Mouse (Mus musculus) embryonic stem cell, embryonic (primary cell): ENCODE results near the gene Nfam1.

Experiments used
- CTCF ChIA-PET, 4 experiments: fragments of 300-600 bp in 2 of 4; fragments of 350-600 bp in 2 of 4; sonication (Branson Sonifier 250); formaldehyde crosslinking; loops; one replicate each; lab custom pipeline; 2022; ENCODE audit warnings: inconsistent platforms in 2 of 4; lab: Charles Lee
- POLR2A ChIA-PET, 4 experiments: fragments of 300-600 bp in 2 of 4; fragments of 350-600 bp in 2 of 4; sonication (Branson Sonifier 250); formaldehyde crosslinking; loops; one replicate each; lab custom pipeline; 2022; ENCODE audit warnings: antibody characterized with exemption in 4 of 4, inconsistent platforms in 1 of 4; lab: Charles Lee

Gene Nfam1

DNA sequence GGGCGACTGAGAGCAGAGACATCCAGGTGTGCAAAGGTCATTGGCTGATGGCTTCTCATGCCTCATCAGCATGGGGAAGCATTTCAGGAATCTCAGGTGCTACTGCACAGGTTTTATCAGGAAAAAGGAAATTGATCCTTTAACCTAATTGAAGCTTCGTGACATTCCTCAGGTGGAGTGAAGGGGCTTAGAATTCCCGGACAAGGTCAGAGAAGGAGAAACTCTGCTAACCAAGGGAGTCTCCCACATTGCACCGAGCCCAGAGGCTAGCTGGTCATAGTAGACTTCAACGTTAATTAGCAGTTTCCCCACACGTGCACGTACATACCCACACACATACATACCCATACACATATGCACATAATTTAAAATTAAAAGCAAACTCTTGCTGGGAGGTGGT lies 13.6 kb upstream of the Nfam1 start:
- POLR2A ChIA-PET = interaction anchor here in 3 of 4 experiments (0.6 to 11.2 kb wide), 17 partner anchors 7 to 694 kb away, joined by 3 to 103 read pairs (median 7); partner anchors contain the start of genes Poldip3 (in 2 of the 3) and Nfam1 (in 1 of the 3)
- CTCF ChIA-PET = interaction anchor here in 3 of 4 experiments (0.6 to 1.4 kb wide), 5 partner anchors 9 to 242 kb away, joined by 3 to 4 read pairs (median 3); no protein-coding TSS in a partner anchor

DNA sequence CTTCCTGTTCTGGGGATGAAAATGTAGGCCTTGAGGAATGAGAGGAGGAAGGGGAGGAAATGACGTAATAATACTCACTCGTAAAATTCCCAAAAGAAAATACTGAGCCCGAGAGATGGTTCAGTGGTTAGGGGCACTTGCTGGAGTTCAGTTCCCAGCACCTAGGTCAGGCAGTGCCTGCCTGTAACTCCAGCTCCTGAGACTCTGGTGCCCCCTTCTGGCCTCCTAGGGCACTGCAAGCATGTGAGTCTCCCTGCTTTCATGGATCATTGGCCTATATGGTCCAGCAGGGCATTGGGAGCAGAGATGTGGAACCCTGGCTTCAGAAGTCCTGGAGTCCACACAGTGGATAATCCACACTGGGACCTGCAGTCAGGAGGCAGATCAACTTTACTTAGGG lies 13.2 kb upstream of the Nfam1 start:
- ChIA-PET POLR2A (interaction anchor here in 3 of 4 experiments (0.6 to 11.2 kb wide), 28 partner anchors 6 to 693 kb away, joined by 3 to 103 read pairs (median 4); partner anchors contain the start of genes Nfam1 (in 2 of the 3), Poldip3 (in 2 of the 3) and Serhl (in 1 of the 3)), CTCF (interaction anchor here in 2 of 4 experiments (0.6 to 1.5 kb wide), 6 partner anchors 10 to 753 kb away, joined by 3 to 5 read pairs (median 4); partner anchors contain the start of gene Nfam1 (in 1 of the 2))

DNA sequence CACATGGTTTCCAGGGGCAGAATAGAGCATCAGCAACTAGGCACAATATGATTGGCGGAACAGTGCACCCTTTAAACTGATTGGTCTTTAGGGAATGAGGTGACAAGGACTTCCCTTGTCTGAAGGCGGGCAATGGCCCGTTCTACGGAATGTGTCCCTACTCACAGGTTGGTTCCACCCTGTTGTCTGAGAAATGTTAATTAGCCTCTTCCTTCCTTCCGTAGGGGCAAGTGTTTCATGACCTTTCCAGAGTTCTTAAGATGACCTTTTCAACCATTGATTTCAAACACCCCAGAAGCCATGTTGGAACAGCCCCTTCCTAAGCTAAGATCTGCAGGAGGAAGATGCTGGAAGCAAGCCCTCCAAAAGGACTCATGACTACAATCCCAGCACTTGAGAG lies 12.5 kb upstream of the Nfam1 start:
- CTCF ChIA-PET = interaction anchor here in 2 of 4 experiments (0.6 to 1.5 kb wide), 5 partner anchors 11 to 37 kb away, joined by 3 to 5 read pairs (median 3); partner anchors contain the start of gene Nfam1 (in 1 of the 2)
- POLR2A ChIA-PET = interaction anchor here in 3 of 4 experiments (0.6 to 11.2 kb wide), 30 partner anchors 6 to 707 kb away, joined by 3 to 103 read pairs (median 4); partner anchors contain the start of genes Nfam1 (in 2 of the 3), Poldip3 (in 2 of the 3), Naga (in 1 of the 3) and Pheta2 (in 1 of the 3)

DNA sequence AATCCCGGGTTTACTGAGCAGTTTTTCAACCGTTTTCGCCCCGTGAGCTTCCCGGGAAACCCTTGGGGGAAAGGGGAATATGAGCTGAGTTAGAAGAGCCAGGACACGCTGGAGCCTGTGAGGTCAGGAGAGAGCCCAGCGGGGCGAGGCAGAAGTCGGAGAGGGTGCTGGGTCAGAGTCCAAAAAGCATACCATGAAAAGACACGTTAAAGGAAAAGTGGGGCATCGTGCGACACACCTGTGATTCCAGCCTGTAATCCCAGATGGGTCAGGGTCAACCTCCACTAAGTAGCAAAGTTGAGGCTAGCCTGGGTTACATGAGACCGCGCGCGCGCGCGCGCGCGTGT lies 10.2 kb upstream of the Nfam1 start:
- ChIA-PET CTCF (interaction anchor here in 2 of 4 experiments (0.5 to 1.3 kb wide), 4 partner anchors 114 to 226 kb away, joined by 3 read pairs; no protein-coding TSS in a partner anchor), POLR2A (interaction anchor here in 2 of 4 experiments (1.0 to 11.2 kb wide), 13 partner anchors 6 to 855 kb away, joined by 3 to 103 read pairs (median 5); partner anchors contain the start of genes Nfam1 (in 1 of the 2) and Poldip3 (in 1 of the 2))

DNA sequence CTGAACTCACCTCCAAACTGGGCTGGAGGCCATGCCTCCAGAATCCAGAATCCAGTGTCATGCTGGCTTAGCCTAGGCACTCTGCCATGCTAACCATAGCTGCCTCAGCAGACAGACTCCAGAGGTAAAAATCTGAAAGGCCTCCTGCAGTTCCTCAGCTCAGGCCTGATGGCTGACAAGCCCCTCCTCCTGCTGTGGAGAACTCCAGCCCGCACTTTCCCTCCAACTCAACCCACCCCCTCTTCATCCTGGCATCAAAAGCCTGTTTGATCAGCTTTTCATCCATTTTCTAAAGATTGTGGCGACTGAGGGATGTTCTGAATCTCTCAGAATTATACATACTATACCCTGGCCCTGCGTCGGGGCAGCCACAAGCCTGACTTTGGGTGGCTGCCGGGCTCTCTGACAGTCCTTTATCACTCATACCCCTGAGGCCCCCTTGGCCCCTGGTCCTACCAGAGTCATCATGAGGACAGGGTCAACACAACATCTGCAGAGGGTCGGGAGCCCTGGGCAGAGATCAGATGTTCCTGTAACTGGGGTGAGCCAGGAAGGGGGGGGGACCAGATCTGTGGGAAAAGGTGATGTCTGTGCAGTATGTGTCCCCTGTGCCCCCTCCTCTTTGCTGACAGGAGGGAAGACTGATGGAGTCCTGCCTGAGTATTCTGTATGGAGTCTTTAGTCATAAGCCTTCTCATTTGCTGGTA lies 9.7 kb upstream of the Nfam1 start:
- POLR2A ChIA-PET = interaction anchor here (0.5 to 11.2 kb wide), 35 partner anchors 7 to 896 kb away, joined by 3 to 103 read pairs (median 4); partner anchors contain the start of genes Poldip3 (in 2 of the 4), Ndufa6 (in 1 of the 4), Nfam1 (in 1 of the 4) and Pacsin2 (in 1 of the 4)
- CTCF ChIA-PET = interaction anchor here in 3 of 4 experiments (0.5 to 1.3 kb wide), 7 partner anchors 29 to 457 kb away, joined by 3 to 4 read pairs (median 3); no protein-coding TSS in a partner anchor

DNA sequence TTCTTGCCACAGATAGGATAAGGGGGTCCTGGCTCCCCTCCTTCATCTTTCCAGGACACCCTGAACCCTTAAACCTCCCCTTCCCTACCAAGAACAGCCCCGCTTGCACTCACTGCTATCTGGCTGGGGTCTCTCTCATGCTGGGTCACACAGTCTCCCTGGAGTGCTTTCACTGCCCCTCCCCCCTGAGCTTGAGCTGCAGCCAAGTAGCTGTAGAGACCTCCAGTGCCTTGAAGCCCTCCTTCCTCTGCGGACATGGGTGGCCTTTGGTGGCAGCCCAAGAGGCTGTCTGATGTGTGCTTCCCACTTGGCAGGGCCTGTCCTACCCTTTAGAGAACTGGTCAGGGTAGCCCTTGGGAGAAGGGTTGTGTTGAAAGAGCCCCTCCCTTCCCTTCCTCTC lies 7.0 kb upstream of the Nfam1 start:
- POLR2A ChIA-PET = interaction anchor here in 3 of 4 experiments (0.6 to 11.2 kb wide), 20 partner anchors 10 to 785 kb away, joined by 3 to 103 read pairs (median 3); partner anchors contain the start of genes Naga (in 1 of the 3), Pheta2 (in 1 of the 3), Poldip3 (in 1 of the 3) and Smdt1 (in 1 of the 3)
- CTCF ChIA-PET = interaction anchor here in 2 of 4 experiments (0.6 to 1.6 kb wide), 2 partner anchors 235 to 788 kb away, joined by 3 to 4 read pairs; no protein-coding TSS in a partner anchor

DNA sequence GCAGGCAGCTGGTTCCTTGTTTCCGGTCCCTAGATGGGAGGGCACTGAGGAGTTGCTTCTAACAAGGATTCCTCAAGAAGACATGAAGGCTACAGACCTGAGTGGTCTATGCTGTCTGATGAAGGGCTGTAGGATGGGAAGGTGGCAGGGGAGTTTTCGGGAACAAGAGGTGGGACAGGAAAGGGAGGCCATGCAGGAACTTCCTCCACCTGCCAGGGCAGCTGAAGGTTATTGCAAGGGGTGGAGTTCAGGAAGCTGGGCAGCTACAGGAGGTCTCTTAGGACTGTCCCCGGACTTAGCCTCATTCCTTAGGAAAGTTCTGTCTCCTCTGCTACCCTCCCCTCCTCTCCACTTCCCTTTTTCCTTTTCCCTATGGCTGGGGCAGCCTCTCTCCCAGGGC lies 5.7 kb upstream of the Nfam1 start:
- CTCF ChIA-PET = interaction anchor here (0.5 to 2.2 kb wide), 11 partner anchors 14 to 768 kb away, joined by 3 to 11 read pairs (median 5); no protein-coding TSS in a partner anchor

DNA sequence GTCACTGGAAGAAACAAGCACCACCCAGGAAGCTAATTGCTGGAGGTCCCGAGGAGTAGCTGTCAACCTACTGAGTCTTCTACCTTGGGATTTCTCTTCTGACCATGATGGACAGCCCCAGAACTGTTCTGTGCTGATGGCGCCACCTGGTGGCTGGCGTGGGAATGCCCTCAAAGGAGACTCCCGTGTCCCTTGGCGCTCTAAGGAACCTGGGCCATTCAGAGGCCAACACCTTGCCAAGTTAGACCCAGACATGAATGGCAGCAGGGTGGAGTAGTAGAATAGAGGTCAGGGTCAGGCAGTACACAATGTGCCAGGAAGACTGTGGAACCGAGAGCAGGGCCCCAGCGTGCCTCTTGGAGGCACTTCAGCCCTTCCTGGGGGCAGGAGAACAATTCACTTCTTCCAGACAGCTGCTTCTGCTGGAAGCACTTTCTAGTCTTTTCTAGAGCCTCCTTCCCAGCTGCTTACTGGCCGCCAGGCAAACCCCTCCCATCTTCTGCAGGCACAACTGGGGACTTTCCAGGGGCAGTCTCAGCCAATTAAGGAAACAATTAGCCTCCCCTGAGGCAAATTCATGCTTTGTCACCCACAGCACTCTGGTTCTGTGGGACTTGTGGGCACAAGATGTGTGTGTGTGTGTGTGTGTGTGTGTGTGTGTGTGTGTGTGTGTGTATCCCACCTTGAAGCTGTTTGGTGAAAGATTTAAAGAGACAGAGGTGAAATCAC lies 4.8 kb upstream of the Nfam1 start:
- CTCF ChIA-PET = interaction anchor here (0.5 to 2.2 kb wide), 34 partner anchors 12 to 1374 kb away, joined by 3 to 13 read pairs (median 4); partner anchors contain the start of genes Wbp2nl (in 2 of the 4) and Rrp7a (in 1 of the 4)
- POLR2A ChIA-PET = interaction anchor here (0.5 to 11.2 kb wide), 33 partner anchors 9 to 726 kb away, joined by 3 to 103 read pairs (median 3); partner anchors contain the start of genes Poldip3 (in 2 of the 4) and Tcf20 (in 1 of the 4)

More for the DNA sequence above, 5.7 kb upstream of the Nfam1 start:
- POLR2A ChIA-PET = interaction anchor here in 3 of 4 experiments (0.5 to 11.2 kb wide), 21 partner anchors 8 to 477 kb away, joined by 3 to 103 read pairs (median 6); partner anchors contain the start of gene Poldip3 (in 2 of the 3)

DNA sequence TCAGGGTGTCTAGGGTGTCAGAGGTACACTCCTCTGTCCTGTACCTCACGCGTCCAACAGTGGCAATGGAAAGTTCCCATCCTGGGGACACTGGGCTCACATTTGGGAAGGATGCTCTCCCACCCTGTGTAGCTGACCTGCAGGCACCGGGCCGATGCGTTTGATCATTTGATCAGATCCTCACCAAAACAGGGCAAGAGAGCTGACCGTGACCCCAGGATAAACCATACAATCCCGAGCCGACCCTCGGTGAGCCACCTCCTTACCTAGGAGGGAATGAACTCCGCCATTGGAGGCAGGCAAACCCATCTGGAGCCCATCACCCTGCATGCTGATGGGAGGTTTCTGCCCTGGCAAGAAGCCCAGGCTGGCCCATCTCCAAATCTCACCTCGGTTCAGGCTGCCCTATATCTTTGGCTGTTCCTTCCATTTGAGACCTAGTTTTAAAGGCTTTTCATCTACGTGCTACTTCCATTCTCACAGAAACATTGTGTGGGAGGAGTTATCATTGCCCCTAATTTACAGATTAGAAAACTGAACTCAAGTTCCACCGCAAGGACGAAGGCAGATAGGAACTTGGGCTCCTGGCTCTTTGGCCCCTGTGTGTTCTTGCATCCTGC lies 3.9 kb upstream of the Nfam1 start:
- POLR2A ChIA-PET = interaction anchor here (0.8 to 11.2 kb wide), 19 partner anchors 10 to 184 kb away, joined by 3 to 103 read pairs (median 4); partner anchors contain the start of genes Poldip3 (in 2 of the 4) and Tcf20 (in 1 of the 4)
- CTCF ChIA-PET = interaction anchor here (0.6 to 2.2 kb wide), 11 partner anchors 11 to 691 kb away, joined by 3 to 11 read pairs (median 3); no protein-coding TSS in a partner anchor

DNA sequence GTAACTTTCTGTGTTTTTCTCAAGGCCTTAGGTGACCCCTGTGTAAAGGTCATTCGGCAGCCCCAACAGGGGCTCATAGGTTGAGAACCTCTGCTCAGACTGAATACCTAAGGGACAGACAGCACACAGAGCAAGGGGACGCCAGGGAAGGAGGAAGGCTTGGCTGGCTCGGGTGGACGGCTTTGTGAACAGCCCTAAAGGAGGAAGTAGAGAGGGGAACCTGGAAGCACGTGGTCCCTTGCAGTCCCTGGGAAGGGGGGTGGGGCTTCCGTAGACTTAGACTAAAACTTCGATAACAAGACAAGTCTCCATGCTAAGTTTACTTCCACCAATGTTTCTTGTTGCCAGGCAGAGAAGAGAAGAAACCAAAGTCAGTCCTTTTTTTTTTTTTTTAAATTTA lies 3.0 kb upstream of the Nfam1 start:
- CTCF ChIA-PET = interaction anchor here in 2 of 4 experiments (0.6 to 1.2 kb wide), 3 partner anchors 43 to 746 kb away, joined by 3 to 5 read pairs (median 5); no protein-coding TSS in a partner anchor

DNA sequence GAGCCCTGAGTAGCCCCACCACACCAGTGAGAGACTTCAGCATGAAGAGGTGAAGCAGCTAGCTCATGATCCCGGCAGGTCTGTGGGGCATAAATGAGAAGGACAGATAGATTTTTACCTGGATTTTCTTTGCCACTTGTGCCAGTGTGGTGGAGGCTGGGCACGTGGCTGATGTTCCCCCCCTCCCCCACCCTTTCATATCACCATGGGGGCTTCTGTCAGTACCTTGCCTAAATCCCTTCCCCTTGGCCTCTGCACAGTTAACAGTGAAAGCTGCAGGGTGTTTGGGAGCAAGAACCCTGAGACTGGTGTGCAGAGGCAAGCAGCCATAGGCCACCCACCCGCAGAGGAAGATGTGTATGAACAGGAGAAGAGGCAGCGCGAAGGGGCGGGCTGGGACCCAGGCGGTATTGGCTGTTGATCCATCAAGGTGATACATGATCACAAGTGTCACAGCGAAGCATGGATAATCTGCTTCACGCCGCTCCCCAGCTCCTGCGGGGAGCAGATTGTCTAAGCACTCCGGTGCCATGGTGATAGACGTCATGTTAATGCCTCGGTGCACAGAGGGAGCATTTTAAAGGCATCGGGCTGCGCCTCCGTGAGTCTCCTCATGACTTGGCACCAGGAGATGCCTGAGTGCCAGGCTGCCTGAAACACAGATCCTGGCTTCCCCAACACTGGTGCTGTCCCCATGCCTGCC lies 1.3 kb upstream of the Nfam1 start:
- CTCF ChIA-PET = interaction anchor here in 3 of 4 experiments (0.6 to 2.4 kb wide), 5 partner anchors 17 to 764 kb away, joined by 3 to 7 read pairs (median 3); no protein-coding TSS in a partner anchor
- POLR2A ChIA-PET = interaction anchor here in 2 of 4 experiments (0.6 to 3.9 kb wide), 18 partner anchors 8 to 696 kb away, joined by 3 to 29 read pairs (median 5); partner anchors contain the start of genes Naga (in 1 of the 2), Pheta2 (in 1 of the 2) and Smdt1 (in 1 of the 2)

More for the DNA sequence above, 3.0 kb upstream of the Nfam1 start:
- POLR2A ChIA-PET = interaction anchor here in 2 of 4 experiments (0.8 to 11.2 kb wide), 5 partner anchors 14 to 107 kb away, joined by 4 to 103 read pairs (median 6); no protein-coding TSS in a partner anchor

DNA sequence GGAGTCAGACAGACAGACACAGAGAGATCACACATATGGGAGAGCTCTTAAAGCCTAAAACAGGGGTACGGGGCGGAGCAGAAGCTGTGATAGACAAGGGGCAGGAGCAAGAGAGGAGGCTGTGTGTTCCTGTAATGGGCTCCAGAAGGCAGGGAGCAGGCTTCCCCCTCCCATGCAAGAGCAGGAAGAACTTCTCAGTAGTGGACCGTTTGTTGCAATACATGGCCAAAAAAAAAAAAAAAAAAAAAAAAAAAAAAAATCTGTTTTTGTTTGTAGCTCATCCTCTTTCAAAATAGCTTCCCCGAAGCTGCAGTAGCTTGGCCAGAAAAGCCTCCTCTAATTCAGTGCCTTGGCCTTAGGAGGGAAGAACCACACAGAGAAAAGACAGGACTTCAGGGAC lies 2.2 kb downstream of the Nfam1 start:
- ChIA-PET CTCF (interaction anchor here in 2 of 4 experiments (0.6 to 0.7 kb wide), 3 partner anchors 13 to 97 kb away, joined by 3 to 15 read pairs (median 10); no protein-coding TSS in a partner anchor), POLR2A (interaction anchor here in 2 of 4 experiments (0.6 to 1.2 kb wide), 7 partner anchors 17 to 127 kb away, joined by 3 to 11 read pairs (median 3); no protein-coding TSS in a partner anchor)

DNA sequence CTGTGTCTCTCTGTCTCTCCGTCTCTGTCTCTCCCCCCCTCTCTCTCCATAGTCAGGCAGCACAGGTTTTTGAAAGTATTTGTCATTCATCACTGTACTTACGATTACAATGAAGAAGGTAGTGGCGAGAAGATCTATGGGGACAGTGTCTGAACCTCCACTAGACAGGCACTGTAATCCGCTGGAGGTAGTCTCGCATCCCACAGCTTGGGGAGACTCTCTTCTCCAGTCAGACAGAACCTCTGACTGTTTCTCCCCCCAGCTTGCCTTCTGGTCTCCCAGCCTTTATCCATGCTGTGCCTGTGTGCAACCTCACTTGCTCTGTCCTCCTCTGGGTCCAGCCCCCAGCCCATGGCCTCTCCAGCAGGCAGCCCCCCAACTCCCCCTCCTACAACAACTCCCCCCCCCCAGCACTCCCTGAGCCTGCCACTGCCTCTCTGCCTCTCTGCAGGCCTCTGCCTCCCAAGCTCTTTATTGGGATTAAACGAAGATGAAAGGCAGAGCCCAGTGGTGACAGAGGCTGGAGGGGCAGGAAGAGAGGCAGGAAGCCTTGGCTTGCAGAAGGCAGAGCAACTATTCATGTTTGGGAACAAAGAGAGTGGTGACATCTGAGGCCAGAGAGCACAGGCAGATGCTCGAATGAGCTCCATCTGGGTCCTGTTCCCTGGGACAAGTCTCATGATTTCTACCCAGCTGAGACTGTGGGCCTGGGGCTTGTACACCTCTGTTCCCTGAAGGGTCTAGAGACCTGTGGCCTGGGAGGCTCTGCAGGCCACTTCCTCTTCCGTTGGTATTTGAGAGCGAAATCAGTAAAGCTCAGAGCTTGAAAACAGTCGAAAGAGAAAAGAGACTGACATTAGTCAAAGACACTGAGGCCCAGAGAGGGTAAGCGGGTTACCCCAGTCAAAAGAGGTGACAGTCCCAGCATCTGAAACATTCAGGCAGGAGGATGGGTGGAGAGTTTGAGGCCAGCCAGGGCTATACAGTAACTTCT lies 3.1 kb downstream of the Nfam1 start:
- POLR2A ChIA-PET = interaction anchor here in 2 of 4 experiments (0.6 to 1.2 kb wide), 4 partner anchors 25 to 46 kb away, joined by 3 to 11 read pairs (median 4); no protein-coding TSS in a partner anchor

DNA sequence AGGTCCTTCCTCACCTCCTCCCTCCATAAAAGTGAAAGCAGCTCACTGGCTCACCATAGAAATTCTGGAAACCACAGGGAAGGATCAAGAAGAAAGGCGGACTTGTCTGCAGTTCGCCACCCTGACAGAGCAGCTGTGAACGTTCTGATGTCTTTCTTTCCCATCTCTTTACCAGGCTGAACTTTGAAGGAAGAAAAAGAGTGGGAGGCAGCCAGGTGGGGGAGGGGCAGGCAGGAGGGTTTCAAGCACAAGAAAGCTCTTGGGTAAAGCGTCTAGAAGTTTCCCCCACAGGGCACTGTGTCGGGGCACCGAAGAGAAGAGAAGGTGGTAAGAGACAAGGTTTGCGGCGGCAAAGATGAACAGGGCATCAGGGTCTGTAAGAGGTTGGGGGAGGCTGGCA lies 7.0 kb downstream of the Nfam1 start:
- CTCF ChIA-PET = interaction anchor here (0.5 to 2.0 kb wide), 10 partner anchors 9 to 108 kb away, joined by 3 to 6 read pairs (median 3); no protein-coding TSS in a partner anchor
- POLR2A ChIA-PET = interaction anchor here in 3 of 4 experiments (0.7 to 2.9 kb wide), 16 partner anchors 9 to 123 kb away, joined by 3 to 11 read pairs (median 3); partner anchors contain the start of genes Tcf20 (in 2 of the 3) and Poldip3 (in 1 of the 3)

More for the DNA sequence above, 3.1 kb downstream of the Nfam1 start:
- CTCF ChIA-PET = interaction anchor here in 1 of 4 experiments (0.6 kb wide), 1 partner anchor 151 kb away, joined by 3 read pairs; no protein-coding TSS in a partner anchor
